Mouse (Mus musculus) gastrocnemius, postnatal 10 days (tissue): ENCODE measurements around the gene Tmem136. TPM values are rescaled to one million over a fixed set of nuclear protein-coding genes. Genes with fewer than 3 reads are reported as not detected.

ENCODE experiments used
- DNase-seq: peaks from one replicate; pipeline ENCODE4 v3.0.0; 2021; ENCODE audit warnings: mixed read lengths
- total RNA-seq, 2 experiments: library from RNA; stranded (reverse); gene quantifications; 2 replicates each; pipeline ENCODE4 v1.2.3; 2021

Gene Tmem136
- total RNA-seq, 2 experiments from 2014 or later = 1.3 to 3.0 TPM

GRCm38 (mm10) chr9:43074611-43075010, 41.8 kb downstream of the Tmem136 start:
- DNase-seq = no peak

- no peak for DNase-seq
Observed at GRCm38 (mm10) chr9:43071741-43072140, 44.6 kb downstream of the Tmem136 start.

- DNase-seq = no peak
Observed at GRCm38 (mm10) chr9:43071176-43071575, 45.2 kb downstream of the Tmem136 start.

- no peak for DNase-seq
Observed at GRCm38 (mm10) chr9:43070566-43070965, 45.8 kb downstream of the Tmem136 start.

GRCm38 (mm10) chr9:43070153-43070552, 46.2 kb downstream of the Tmem136 start:
- DNase-seq = no peak

- no peak for DNase-seq
Observed at GRCm38 (mm10) chr9:43067896-43068295, 48.5 kb downstream of the Tmem136 start.

GRCm38 (mm10) chr9:43065231-43065630, 51.1 kb downstream of the Tmem136 start:
- DNase-seq = no peak

- DNase-seq = no peak
Observed at GRCm38 (mm10) chr9:43061545-43061944, 54.8 kb downstream of the Tmem136 start.

Other genes with a start within 250 kb of the Tmem136 start
- gene Grik4, start 172.1 kb downstream of the Tmem136 start, total RNA-seq = under 1 TPM; 0.52 to 0.56 TPM
- gene Arhgef12, start 9.3 kb downstream of the Tmem136 start, total RNA-seq = 10 to 100 TPM; 49.6 to 54.5 TPM
- gene Pou2f3, start 93.8 kb upstream of the Tmem136 start, total RNA-seq = under 1 TPM in 1 of 2 experiments, not detected in 1; 0.09 TPM
- 10 to 100 TPM; 26.2 to 34.2 TPM for gene Oaf, start 123.3 kb upstream of the Tmem136 start, total RNA-seq
- under 1 TPM; 0.12 to 0.16 TPM for gene Trim29, start 194.3 kb upstream of the Tmem136 start, total RNA-seq